Mouse (Mus musculus): ENCODE measurements around the gene Rell1. TPM values are rescaled to one million over a fixed set of nuclear protein-coding genes. Genes with fewer than 3 reads are reported as not detected.

Gene Rell1
- total and polyA plus RNA-seq, 2 experiments from 2014 or later, result 5.8 to 8.0 TPM

DNA sequence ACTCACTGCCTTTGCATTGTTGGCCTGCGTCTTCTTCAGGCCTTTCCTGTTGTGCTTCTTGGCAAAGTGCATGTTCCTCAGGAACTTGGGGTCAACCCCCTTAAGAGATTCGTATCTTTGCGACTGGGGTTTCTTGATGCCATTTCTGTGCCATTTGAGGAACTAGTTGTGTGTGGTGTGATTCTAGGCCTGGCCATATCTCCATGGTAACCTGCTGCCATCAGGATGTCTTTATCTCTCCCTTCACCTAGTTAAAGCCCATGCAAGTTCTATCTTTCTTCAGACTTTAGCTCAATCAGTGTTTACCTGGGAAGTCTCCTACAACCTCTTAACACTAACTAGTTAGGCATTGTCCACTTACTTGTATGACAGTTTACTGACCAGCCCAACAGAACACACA is 22.0 kb upstream of the Rell1 start:
- H3K9ac ChIP-seq (replicated peaks; ENCODE audit: low read depth, low read length), result no peak overlapping the region
- H3K4me1 ChIP-seq (ENCODE audit: control insufficient read depth, insufficient read depth), result no peaks in the 10 kb centered on the region
- no peak for TF ChIP-seq CTCF (IDR thresholded peaks at IDR 0.05; ENCODE audit: low read depth)
- 88% methylated on average over 3 of the region's 3 CpGs for WGBS
- H3K4me2 ChIP-seq (ENCODE audit: low read depth, low read length), result no peak overlapping the region
- no peak for ATAC-seq (ENCODE audit: insufficient read depth, low read depth)
- no peak overlapping the region for H3K4me3 ChIP-seq (ENCODE audit: low read depth, low read length)
- H3K27ac ChIP-seq (ENCODE audit: low read depth), result no peak overlapping the region
- DNase-seq (ENCODE audit: low spot score), result no peak
- H3K9me3 ChIP-seq (replicated peaks; ENCODE audit: control insufficient read depth, low read length), result no peaks in the 10 kb centered on the region
- no peaks in the 10 kb centered on the region for H3K36me3 ChIP-seq (replicated peaks; ENCODE audit: control insufficient read depth, insufficient read depth, low read length)
- H3K27me3 ChIP-seq (ENCODE audit: control insufficient read depth, insufficient read depth, low read length), result no peaks in the 10 kb centered on the region

DNA sequence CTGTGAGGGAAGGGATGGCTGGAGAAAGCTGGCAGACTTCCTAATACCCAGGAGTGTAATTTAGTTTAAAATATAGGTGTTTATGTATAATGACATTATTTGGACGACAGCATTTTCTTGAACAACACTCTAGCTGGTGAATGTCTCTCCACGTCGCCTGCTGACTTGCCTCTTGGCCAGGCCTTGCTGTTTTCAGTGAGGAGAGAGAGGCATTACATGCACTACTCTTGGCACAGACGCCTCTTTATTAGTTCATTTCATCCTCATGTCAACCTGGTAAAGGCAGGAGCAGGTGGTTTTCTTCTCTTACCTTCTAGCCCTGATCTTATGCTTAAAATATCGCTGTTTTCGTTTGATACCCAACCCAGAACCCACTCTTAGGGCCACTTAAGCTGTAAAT is 17.6 kb upstream of the Rell1 start:
- no peak for TF ChIP-seq EP300 (IDR thresholded peaks at IDR 0.05; ENCODE audit: low read depth)
- TF ChIP-seq CTCF (IDR thresholded peaks at IDR 0.05; ENCODE audit: low read depth), result no peak
- Histone ChIP-seq H3K4me2 (ENCODE audit: low read depth, low read length) (no peak overlapping the region), H3K9ac (replicated peaks; ENCODE audit: low read depth, low read length) (no peak overlapping the region), H3K27ac (ENCODE audit: low read depth) (no peak overlapping the region), H3K36me3 (replicated peaks; ENCODE audit: control insufficient read depth, insufficient read depth, low read length) (no peaks in the 10 kb centered on the region), H3K9me3 (replicated peaks; ENCODE audit: control insufficient read depth, low read length) (no peaks in the 10 kb centered on the region), H3K27me3 (ENCODE audit: control insufficient read depth, insufficient read depth, low read length) (no peaks in the 10 kb centered on the region), H3K4me1 (ENCODE audit: control insufficient read depth, insufficient read depth) (0 out of 2 replicates have a peak, but pooled peaks cover 5% of the 10 kb centered on the region), H3K4me3 (ENCODE audit: low read depth, low read length) (no peak overlapping the region)
- no peak for DNase-seq (ENCODE audit: low spot score)
- no peak for ATAC-seq (ENCODE audit: insufficient read depth, low read depth)
- 80% methylated on average over 6 of the region's 6 CpGs for WGBS

DNA sequence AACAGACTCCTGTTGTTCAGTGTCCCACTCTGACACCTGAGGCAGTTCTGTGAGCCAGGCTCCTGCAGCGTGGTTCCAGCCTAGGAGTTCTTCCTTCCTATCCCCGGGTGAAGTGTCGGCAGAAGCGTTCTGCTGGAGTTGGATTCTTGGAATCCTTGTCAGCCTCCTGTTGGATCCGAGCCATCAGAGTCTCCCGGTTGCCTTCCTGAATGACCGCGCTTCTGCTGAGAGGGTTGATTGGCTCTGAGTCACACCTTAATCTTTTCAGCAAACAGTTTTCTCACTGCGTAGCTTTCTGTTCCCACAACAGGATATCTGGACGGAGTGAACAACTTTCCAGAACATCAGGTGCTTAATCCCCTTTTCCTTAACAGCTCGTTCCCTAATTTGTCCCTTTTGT is 13.6 kb upstream of the Rell1 start:
- Histone ChIP-seq H3K27me3 (ENCODE audit: control insufficient read depth, insufficient read depth, low read length) (no peaks in the 10 kb centered on the region), H3K9ac (replicated peaks; ENCODE audit: low read depth, low read length) (no peak overlapping the region), H3K4me3 (ENCODE audit: low read depth, low read length) (no peak overlapping the region), H3K27ac (ENCODE audit: low read depth) (no peak overlapping the region), H3K4me2 (ENCODE audit: low read depth, low read length) (peak overlapping the region; percentile 35), H3K4me1 (ENCODE audit: control insufficient read depth, insufficient read depth) (0 out of 2 replicates have a peak, but pooled peaks cover 5% of the 10 kb centered on the region), H3K9me3 (replicated peaks; ENCODE audit: control insufficient read depth, low read length) (no peaks in the 10 kb centered on the region), H3K36me3 (replicated peaks; ENCODE audit: control insufficient read depth, insufficient read depth, low read length) (no peaks in the 10 kb centered on the region)
- peak; percentile 61 for DNase-seq (ENCODE audit: low spot score)
- TF ChIP-seq CTCF (IDR thresholded peaks at IDR 0.05; ENCODE audit: low read depth), result no peak
- no peak for TF ChIP-seq EP300 (IDR thresholded peaks at IDR 0.05; ENCODE audit: low read depth)
- whole genome bisulfite sequencing, result 7% methylated on average over 11 of the region's 11 CpGs
- no peak for ATAC-seq (ENCODE audit: insufficient read depth, low read depth)

DNA sequence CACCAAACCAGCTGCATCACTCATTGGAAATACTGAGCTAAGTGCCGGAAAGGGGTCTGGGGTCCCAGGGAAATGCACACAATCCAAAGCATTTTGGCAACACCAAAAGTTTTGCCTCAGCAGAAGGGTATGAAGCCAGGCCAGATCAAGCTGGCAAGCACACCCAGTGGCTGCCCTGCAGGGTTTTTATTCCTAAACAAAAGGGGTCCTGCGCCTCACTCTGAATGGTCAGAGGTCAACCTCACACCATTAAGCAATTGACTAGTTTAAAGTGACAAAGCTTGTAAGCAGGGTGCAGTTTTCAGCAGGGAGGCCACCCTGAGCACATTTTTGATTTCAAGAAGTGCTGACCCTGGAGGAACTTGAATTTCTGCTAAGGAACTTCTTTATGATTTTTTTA is 2.3 kb upstream of the Rell1 start:
- Histone ChIP-seq H3K4me1 (ENCODE audit: control insufficient read depth, insufficient read depth) (peaks cover 9% of the 10 kb centered on the region), H3K27ac (ENCODE audit: low read depth) (no peak overlapping the region), H3K36me3 (replicated peaks; ENCODE audit: control insufficient read depth, insufficient read depth, low read length) (no peaks in the 10 kb centered on the region), H3K27me3 (ENCODE audit: control insufficient read depth, insufficient read depth, low read length) (no peaks in the 10 kb centered on the region), H3K4me3 (ENCODE audit: low read depth, low read length) (no peak overlapping the region), H3K9me3 (replicated peaks; ENCODE audit: control insufficient read depth, low read length) (no peaks in the 10 kb centered on the region), H3K4me2 (ENCODE audit: low read depth, low read length) (no peak overlapping the region), H3K9ac (replicated peaks; ENCODE audit: low read depth, low read length) (no peak overlapping the region)
- ATAC-seq (ENCODE audit: insufficient read depth, low read depth) (no peak), DNase-seq (ENCODE audit: low spot score) (no peak)
- 97% methylated on average over 2 of the region's 2 CpGs for WGBS
- TF ChIP-seq CTCF (IDR thresholded peaks at IDR 0.05; ENCODE audit: low read depth) (no peak), EP300 (IDR thresholded peaks at IDR 0.05; ENCODE audit: low read depth) (no peak)

DNA sequence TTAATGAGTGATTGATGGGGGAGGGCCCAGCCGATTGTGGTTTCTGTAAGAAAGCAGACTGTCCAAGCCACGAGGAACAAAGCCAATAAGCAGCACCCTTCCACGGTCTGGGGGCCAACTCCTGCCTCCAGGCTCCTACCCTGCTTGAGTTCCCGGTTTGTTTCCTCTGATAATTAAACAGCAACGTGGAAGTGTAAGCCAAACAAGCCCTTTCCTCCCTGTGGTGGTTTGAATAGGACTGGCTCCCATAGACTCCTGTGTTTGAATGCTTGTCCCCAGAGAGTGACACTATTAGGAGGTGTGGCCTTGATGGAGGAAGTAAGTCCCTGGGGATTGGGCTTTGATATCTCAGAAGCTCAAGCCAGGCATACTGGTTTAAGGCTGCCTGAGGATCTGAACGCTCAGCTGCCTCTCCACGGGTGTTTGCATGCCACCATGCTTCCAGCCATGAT is 1.6 kb upstream of the Rell1 start:
- Histone ChIP-seq H3K4me3 (ENCODE audit: low read depth, low read length) (no peak overlapping the region), H3K4me1 (ENCODE audit: control insufficient read depth, insufficient read depth) (peaks cover 9% of the 10 kb centered on the region), H3K9ac (replicated peaks; ENCODE audit: low read depth, low read length) (no peak overlapping the region), H3K27me3 (ENCODE audit: control insufficient read depth, insufficient read depth, low read length) (no peaks in the 10 kb centered on the region), H3K4me2 (ENCODE audit: low read depth, low read length) (no peak overlapping the region), H3K27ac (ENCODE audit: low read depth) (peak overlapping the region; percentile 74; the same call in 1 of the 2 replicates), H3K36me3 (replicated peaks; ENCODE audit: control insufficient read depth, insufficient read depth, low read length) (no peaks in the 10 kb centered on the region), H3K9me3 (replicated peaks; ENCODE audit: control insufficient read depth, low read length) (no peaks in the 10 kb centered on the region)
- WGBS, result 33% methylated on average over 7 of the region's 7 CpGs
- no peak for ATAC-seq (ENCODE audit: insufficient read depth, low read depth)
- peak; percentile 21 for DNase-seq (ENCODE audit: low spot score)
- TF ChIP-seq CTCF (IDR thresholded peaks at IDR 0.05; ENCODE audit: low read depth), result no peak
- TF ChIP-seq EP300 (IDR thresholded peaks at IDR 0.05; ENCODE audit: low read depth), result no peak

DNA sequence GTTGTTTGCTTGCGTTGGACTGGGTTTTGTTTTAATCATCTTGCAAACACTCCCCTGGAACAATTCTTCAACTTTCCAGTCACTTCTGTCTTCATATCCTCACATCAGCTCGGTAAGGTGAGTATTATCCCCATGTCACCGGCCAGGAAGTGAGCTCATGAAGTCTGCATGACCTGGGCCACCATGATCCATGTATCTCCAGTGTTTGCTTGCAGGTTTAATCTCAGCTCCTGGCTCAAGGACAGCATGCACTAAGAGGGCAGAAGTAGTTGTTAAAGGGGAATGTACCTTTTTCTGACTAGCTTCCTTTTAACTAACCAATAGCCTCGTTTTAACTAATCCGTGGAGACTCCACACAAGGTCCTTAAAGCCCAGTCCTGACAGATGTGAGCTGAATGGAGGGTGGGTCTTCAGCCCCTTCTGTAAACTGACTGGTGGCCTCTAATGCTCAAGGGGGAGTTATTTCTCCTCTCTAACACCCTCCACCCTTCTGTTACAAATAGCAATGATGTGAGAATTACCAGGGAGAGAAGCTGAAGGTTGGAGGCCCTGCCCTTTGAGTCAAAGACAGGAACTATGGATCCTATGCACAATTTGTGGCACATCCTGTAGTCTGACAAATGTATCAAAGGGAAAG is 897 bp upstream of the Rell1 start:
- no peak for TF ChIP-seq EP300 (IDR thresholded peaks at IDR 0.05; ENCODE audit: low read depth)
- TF ChIP-seq CTCF (IDR thresholded peaks at IDR 0.05; ENCODE audit: low read depth), result no peak
- Histone ChIP-seq H3K4me3 (ENCODE audit: low read depth, low read length) (peak overlapping the region; percentile 68), H3K9ac (replicated peaks; ENCODE audit: low read depth, low read length) (no peak overlapping the region), H3K9me3 (replicated peaks; ENCODE audit: control insufficient read depth, low read length) (no peaks in the 10 kb centered on the region), H3K27ac (ENCODE audit: low read depth) (peak overlapping the region; percentile 74), H3K4me2 (ENCODE audit: low read depth, low read length) (peak overlapping the region; percentile 63), H3K27me3 (ENCODE audit: control insufficient read depth, insufficient read depth, low read length) (no peaks in the 10 kb centered on the region), H3K4me1 (ENCODE audit: control insufficient read depth, insufficient read depth) (peaks cover 9% of the 10 kb centered on the region), H3K36me3 (replicated peaks; ENCODE audit: control insufficient read depth, insufficient read depth, low read length) (no peaks in the 10 kb centered on the region)
- 22% methylated on average over 5 of the region's 5 CpGs for WGBS
- ATAC-seq (ENCODE audit: insufficient read depth, low read depth), result no peak
- peak; percentile 18 for DNase-seq (ENCODE audit: low spot score)

Measured in heart, postnatal 0 days (tissue).